Mouse (Mus musculus) ES-E14 (cell line): ENCODE results near the gene Reg4.

Experiments used
- CHD2 ChIP-seq: IDR thresholded peaks from 2 replicates; pipeline ENCODE4 v1.6.1; 2014; ENCODE audit warnings: mild to moderate bottlenecking, low read depth, low read length, inconsistent platforms
- HCFC1 ChIP-seq: IDR thresholded peaks from 2 replicates; pipeline ENCODE4 v1.6.1; 2012; ENCODE audit warnings: low read length, inconsistent platforms, borderline replicate concordance; ENCODE audit not compliant: insufficient read depth
- ZNF384 ChIP-seq: IDR thresholded peaks from 2 replicates; pipeline ENCODE4 v1.6.1; 2012; ENCODE audit warnings: low read depth, low read length, inconsistent platforms

- no peak for TF ChIP-seq ZNF384
- no peak for TF ChIP-seq CHD2
- TF ChIP-seq HCFC1 = no peak
Observed at GRCm38 (mm10) chr3:98242051-98242450, 20.1 kb downstream of the Reg4 start.
